Mouse (Mus musculus) thymus, postnatal 14 days (tissue): ENCODE measurements around the gene Lgmn.
A peak's percentile ranks its signal among the peaks of the same experiment; 100 is the strongest.

Source experiments
- DNase-seq: peaks from one replicate; pipeline ENCODE4 v3.0.0; 2021

Gene Lgmn

DNA sequence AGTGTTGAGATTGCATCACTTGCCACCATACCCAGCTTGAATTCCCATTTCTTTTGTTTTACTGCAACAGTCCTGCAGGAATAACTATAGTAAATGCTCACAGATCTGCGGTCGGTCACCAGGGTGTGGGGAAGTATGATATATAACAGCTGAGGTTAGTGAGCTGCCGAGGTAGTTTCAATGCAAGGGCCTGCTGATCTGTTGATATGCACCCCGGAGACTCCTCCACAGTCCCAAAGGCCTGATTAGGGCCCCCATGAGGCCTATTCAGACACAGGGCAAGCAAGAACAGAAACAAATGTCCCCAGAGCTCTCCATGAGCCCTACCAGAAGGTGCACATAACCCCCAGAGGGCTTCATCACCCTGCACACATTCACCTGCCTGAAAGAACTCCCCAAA, 9.4 kb downstream of the Lgmn start:
- no peak for DNase-seq

DNA sequence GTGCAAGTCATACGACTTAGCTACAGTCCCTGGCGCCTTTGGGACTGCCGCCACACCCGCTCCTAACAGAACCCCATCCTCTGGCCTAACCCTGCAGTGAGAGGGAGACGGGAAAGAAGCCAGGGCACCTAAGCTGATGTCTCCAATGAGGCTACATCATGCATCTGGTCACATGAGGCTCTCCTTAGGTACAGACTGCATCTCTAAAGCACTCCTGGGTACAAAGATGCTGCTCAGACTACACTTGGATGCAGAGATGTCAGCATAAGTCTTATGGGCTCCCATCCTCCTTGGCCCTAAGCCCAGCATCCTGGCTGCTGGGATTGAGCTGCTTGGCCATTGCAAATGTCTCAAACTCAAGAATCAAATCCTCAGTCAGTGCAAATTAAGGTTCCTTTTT, 10.0 kb downstream of the Lgmn start:
- DNase-seq, result no peak

DNA sequence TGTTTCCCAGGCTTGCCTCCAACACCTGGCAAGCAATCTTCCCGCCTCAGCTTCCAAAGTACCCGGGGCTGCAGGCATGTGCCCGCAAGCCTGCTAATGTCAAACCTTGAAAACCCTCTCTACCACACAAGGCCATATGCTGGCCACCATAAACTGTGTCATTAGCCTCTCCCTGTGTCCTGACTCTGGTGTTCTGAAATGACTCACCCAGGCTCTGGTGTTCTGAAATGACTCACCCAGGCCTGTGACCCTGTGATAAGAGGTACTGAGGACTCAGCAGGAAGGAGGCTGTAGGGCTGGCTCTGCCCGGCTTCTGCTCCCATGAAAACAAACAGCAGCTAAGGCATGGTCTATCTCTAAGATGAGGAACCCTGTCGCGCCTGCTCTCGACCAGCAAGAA, 13.3 kb downstream of the Lgmn start:
- no peak for DNase-seq

DNA sequence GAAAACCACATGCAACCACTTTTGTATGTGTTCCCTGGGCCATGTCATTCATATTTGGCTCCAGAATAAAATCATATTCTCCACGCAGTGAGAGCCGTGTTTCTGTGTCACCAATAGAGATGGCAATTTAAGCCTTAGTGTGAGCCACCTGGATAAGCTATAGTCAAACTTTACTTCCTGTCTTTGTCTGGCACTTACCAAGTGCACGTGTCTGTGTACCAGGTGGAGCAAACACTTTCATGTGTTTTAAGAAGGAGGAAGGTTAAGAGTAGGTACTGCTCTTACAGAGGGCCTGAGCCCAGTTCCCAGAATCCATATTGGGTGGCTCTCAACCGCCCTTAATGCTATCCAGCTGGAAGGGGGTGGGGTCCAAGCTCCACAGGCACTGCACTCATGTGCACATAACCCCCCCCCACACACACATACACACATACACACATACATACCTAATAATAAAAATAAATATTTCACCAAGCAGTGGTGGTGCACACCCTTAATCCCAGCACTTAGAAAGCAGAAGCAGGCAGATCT, 14.5 kb downstream of the Lgmn start:
- peak; percentile 26 for DNase-seq

DNA sequence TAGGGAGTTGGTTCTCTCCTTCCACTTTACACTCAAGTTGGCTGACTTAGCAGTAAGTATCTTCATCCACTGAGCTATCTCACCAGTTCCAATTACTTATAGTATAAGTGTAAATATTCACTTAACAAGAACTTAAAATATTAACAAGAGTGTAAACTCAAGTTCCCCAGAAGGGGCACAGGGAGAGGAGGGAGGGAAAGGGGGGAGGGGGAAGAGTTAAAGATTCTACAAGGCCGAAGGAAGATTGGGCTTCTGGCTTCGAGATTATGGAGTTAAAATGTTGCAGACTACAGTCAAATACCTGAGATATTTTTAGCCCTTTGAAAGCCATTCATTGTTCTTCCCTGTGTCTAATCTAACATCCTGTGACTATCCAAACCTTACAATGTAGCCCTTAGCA, 15.2 kb downstream of the Lgmn start:
- DNase-seq, result no peak

DNA sequence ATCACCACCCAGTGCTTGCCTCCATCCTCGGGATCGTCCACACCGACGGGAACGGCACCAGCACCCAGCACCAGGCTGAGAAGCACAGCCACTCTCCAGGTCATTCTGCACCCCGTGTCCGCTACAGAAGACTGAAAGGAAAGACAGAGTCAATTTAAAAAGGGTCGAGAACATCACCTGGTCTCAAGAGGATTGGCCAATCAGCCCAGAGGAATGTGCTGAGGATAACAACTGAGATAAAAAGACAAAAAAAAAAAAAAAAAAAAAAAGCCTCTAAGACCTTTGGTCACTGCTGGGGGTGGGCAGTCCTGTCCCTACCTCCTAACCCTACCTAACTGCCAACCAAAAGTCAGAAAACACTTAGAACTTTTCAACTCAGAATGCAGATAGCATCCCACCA, 16.0 kb downstream of the Lgmn start:
- no peak for DNase-seq

DNA sequence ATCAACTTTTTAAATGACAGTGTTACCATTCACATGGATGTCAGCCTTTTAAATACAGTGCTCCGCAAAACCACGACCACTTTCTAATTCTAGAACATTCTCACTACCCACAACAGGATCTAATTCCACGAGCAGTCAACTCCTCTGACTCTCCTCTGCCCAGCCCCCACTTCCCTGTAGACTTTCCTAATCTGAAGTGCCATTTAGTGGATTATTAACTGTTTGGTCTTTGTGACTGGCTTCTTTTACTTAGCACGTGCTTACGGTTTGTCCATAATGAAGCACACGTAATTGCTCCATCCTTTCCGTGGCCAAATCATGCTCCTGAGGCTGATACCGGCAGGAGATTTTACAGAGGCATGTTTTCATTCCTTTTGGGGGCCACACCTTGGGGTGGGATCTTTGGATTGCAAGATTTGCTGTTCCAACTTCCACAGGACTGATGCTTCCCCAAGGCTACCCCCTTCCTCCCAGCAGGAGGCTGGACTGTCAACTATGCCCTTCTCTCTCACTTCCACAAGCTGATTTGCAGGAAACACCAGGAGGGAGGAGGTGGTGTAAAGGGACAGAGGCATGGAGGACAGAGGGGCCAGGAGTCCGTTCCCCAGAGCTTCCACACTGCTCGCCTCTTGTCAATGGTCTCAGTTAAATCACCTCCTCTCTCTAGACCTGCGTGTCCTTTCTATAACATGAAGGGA, 16.8 kb downstream of the Lgmn start:
- no peak for DNase-seq

DNA sequence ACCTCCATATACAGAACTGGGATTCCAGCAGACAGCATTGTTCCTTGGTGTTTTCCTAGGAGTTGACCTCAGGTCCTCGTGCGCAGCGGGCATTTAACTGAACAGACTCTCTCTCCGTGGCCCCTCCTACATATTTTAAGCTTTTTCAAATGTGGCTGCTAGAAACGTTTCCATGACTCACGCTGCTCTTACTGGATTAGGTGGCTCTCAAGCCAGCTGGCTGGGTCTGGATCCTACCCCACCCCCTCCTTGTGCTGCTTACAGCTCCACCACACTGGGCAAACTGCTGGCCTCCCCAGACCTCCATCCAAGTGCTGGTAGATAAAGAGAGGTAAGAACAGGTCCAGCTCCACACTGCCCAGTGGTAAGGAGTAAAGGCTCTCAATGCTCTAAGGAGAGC, 17.5 kb downstream of the Lgmn start:
- DNase-seq, result no peak

DNA sequence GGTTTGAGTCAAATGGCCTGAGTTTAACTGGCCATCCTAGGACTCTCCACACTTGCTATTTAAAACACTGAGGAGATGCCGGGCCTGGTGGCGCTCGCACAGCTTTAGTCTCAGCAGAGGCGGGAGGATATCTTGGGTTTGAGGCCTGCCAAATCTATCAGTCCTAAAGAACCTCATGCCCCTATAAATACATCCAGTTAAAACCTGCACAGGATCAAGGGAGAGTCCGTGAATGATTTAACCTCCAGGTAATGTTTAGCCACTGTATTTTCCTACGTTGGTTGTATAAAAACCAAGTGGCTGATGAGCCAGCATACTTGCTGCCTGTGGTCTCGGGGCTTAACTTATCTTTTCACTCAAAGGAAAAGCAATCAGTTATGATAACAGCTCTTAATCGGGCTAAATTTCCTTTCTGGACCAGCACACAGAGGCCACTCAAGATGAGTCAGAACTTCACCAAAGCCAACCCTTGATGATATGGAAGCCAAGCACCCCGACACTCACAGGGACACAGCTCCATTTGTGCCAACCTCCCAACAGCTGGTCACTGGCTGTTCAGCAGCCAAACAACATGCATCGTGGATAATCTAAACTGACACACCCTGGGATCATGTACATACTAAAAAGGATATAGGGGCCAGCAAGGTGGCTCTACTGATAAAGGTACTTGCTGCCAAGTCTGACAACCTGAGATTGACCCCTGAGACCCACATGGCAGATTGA, 19.3 kb downstream of the Lgmn start:
- no peak for DNase-seq

DNA sequence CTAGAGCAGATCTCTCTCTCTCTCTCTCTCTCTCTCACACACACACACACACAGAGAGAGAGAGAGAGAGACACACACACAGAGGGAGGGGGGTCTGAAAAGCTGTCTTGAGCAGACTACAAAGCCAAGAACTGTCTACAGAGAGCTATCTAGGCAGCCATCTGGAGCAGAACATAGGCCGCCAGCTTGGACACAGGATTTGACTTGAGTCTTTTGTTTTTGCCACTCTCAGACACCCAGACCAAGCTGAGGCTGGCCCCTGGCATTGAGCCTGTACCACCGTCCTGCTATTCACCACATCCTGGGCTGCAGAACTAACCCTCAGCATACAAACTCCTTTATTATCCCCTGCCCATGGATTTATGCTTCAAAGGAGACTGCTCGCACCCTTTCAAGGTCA, 20.1 kb downstream of the Lgmn start:
- DNase-seq, result no peak

DNA sequence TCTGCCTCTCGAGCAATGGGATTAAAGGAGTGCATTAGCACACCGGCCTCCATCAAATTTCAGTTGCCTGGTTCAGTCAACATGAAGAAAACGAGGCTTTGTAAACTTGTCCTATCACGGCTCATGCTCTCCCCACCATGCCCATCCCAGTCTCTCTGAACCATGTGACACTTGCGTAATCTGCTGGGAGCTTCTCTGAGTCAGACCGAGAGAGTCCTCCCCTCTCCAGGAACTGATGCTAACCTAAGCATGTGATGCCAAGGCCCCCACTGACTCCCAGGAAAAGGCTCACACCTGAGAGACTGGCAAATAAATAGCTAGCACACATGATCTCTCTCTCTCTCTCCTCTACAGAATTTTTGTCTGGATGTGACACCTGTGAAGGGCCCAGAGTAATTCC, 21.9 kb downstream of the Lgmn start:
- DNase-seq, result no peak

DNA sequence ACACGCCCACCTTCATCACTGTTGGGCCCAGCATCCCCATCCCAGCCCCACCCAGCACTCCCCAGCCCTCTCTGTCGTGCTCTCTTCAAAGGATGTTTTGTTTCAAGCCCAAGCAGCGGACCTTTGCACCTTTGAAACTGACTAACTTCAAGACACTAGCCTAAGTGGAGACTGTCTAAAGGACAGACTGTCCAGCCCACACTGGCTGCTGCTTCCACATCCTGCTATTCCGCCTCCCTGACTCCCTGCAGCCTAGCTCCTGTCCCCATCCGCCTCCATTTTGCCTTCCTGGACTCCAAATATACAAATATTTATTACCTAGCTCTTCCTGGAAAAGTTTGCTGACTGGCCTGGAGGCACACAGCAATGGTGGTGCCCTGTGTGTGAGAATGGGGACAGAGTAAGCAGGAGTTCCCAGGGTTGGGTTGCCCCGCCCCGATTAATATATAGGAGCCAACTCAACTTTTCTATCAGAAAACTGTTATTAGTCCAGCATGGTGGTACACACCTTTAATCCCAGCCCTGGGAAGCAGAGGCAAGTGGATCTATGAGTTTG, 22.6 kb downstream of the Lgmn start:
- DNase-seq, result no peak

DNA sequence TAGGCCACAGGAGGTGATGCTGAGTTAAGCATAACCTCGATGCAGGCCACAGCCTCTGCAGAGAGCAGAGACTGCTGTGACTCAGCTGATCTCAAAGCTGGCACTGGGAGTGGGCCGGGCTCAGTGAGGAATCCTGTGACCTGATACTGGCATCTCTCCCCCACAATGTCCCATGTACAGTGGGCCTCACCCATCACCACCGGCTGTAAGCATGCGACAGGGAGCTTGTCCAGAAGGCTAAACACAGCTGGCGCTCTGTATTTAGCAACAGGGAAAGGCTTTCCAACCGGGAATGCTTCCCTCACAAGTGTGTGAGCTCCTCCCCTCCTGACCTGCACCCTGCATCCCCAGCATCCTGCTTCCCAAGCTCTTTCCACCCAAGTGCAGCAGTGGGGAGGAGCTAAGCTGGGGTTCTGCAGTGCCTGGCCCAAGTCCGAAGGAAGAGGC, 23.2 kb downstream of the Lgmn start:
- DNase-seq, result no peak

DNA sequence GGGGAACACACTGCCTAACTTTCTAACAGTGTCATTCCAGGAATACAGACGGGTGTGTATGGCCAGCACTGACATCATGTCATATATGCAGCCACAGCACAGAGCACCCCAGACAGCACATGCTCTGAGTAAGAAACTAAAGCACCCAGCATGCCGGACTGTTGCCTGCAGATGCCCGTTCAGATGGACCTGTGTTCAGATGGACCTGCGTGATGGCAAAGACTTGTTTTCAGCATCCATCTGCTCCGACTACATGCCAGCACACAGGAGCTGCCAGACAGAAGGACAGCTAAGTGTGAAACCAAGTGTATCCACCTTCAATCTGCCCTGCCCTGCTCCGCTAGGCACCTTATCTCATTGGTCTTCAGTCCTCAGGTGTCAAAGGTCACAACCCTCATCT, 24.9 kb downstream of the Lgmn start:
- no peak for DNase-seq

DNA sequence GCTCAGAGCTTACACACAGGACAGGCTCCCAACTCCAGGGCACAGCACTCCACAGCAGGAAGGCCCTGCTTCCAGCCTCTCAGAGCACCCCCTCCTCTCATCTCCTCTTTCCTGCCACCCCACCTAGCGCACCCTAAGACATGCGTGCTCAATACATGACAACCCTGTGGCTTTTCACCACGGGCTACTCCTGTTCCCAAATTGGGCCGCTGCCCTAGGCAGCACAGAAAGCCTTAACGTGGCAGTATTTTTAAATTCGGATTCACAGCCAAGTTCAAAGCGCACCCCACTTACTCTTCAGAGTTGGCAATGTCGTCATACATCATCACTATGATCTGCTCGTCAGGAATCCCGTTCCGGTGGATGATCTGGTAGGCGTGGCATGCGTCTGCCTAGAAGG, 26.4 kb downstream of the Lgmn start:
- DNase-seq, result no peak

DNA sequence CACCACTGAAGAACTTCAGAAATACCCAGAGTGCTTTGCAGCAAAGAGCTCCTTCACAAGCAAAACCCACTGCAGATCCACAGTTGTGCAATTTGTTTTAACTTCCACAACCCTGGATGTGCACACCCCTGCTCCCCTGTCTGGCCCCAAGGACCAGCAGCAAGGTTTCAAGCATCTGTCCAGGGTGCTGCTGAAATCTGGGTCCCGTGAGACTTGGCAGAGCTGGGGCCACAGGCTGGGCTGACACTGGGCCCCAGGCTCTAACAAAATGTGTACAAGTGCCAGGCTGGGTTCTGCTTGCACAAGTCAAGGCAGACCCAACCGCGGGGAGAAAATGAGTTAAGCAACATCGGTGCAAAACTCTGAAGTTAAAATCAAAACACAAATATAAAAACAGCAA, 41.0 kb downstream of the Lgmn start:
- no peak for DNase-seq

DNA sequence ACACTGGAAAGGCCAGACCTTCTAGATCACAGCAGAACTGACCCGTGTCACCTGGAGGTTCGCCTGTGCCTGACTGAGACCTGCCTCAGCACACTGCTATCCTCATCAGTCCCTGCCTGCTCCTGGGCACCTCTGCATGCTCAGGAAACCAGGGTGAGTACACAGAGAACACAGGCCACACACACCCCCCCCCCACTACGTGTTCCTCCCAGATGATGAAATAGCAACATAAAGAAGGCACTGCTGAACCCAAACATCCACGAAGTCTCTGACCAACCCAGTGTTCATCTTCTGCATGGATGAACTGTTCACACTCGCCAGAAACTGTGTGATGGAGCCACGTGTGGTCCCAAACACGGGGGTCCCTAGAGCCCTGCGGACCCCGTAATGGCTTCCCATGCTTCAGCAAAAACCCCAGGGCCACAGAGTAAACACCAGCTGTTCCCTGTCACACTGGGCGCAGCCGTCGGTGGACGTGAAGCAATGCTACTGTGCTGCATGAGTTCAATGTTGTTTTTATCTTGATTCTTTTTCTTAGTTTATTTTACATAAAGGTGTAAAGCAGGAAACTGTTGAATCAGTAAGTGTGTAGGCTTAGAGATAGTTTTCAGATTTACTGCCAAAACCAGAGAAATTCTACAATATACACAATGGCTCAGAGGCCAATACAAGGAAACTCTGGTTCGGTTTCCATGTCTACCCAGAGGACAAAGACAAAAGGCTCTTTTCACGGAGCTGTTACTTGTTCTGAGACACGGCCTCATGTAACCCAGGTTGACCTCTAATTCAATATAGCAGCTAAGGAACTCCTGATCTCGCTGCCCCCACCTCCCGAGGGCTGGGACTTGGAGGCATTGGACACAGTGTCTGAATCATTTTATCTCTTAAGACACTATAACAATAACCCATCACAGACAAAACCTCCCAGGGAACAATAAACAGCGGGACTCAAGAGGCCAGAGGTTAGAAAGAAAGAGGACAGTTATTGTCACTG, 43.3 kb downstream of the Lgmn start:
- no peak for DNase-seq

DNA sequence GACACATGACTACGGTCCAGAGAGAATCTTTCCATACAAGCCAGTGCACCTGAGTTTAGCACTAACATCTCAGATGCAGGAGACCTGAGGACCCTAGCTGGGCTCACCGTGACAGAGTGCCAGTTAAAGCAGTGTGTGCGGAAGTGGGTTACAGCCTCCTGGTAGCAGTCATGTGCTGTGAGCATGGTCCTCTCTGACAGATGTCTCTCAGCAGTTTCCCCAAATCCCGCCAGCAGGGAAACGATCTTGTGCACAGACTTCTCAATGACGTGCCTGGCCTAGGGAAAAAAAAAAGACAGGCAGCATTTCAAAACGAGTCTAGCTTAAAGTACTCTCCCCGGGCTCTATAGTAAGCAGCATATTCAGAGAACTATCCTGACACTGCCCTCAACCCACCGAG, 44.1 kb downstream of the Lgmn start:
- DNase-seq, result no peak

DNA sequence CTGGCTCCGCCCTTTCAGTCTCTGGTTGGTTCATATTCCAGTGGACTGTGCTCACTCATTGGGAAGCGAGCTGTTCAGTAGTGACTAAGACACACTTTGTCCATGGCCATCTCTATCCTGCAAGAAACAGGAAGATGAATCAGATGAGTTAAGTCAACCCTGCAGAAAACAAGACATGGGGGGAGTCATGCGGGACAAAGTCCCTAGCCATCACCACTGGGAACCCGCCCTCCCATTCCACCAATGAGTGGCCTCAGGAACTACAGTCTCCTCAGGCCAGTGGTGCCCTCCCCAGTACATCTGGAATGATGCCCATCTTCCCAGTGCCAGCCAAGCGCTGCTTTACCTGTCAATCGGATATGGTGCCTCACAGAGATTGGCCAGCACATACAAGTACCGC, 45.1 kb downstream of the Lgmn start:
- DNase-seq, result no peak

DNA sequence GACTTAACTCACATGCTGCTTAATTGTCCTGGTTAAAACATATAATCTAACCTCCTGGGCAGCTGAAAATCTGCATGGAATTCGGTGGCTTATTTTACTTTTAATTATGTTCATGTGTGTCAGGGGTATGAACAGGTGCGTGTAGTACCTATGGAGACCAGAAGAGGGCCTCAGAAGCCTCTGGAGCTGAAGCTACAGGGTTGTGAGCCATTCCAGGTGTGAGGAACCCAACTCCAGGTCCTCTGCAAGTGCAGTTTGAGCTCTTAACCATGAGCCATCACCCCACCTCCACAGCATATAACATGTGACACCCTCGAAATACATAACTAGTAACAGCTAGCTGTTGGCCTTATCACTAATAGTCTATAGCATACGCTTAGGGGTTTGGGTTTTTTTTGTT, 47.6 kb downstream of the Lgmn start:
- DNase-seq, result peak; percentile 49

DNA sequence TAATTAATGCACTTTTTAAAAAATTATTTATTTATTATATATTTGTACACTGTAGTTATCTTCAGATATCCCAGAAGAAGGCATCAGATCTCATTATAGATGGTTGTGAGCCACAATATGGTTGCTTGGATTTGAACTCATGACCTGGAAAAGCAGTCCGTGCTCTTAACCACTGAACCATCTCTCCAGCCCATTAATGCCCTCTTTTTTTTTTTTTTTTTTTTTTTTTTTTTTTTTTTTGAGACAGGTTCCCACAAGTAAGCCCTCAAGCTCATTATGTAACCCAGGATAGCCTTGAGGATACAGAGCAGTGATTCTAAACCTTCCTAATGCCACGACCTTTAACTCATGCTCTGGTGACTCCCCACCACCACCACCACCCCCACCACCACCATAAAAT, 48.5 kb downstream of the Lgmn start:
- no peak for DNase-seq

DNA sequence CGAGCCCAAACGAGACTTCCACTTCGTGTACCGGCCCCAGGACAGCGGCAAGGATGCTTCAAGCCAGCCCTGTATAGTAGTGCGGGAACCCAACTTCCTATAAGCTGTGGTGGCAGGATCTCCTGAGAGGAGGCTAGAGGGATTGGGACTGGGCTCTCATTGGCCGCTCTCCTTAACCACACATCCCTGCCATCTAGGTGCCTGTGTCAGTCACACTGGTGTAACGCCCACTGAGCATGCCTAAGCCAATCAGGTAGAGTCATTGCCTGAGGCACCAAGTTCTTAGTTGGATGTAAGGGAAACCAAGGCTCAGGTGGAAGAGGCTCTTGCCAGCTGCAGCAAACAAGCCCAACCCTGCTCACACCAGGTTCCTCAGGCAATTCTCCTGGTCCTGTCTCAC, 49.6 kb downstream of the Lgmn start:
- DNase-seq, result no peak
